Comparison of ENCODE assay signal across 10 mouse cellular contexts in genomic region chr4:65548561-65548960, GRCm38 (mm10). TPM values are rescaled to one million over a fixed set of nuclear protein-coding genes. Genes with fewer than 3 reads are reported as not detected.
DNase-seq lines count a peak whose midpoint lies in the region; ATAC-seq lines count a peak whose summit lies in the region.
"Had no signal": no experiment of that assay in that cellular context is flagged by ENCODE, and none has a peak within 500 bp of the region (broad histone marks: within the 10 kb centered on the region; RNA-seq: fewer than 3 reads in every experiment).

No protein-coding gene starts in this region.

- ATAC-seq in megakaryocyte, adult 5-6 weeks (ENCODE audit: poor library complexity, severe bottlenecking) = no peak
- ATAC-seq: liver, postnatal 0 days had no signal

- peak; percentile 30 for DNase-seq in adrenal gland, adult 2 months
- no peak for DNase-seq in adrenal gland, postnatal 4 days (ENCODE audit: low spot score in 2 of 2)
- DNase-seq in testis, postnatal 14 days (ENCODE audit: low spot score) = peak; percentile 5
- DNase-seq in testis, postnatal 10 days (ENCODE audit: low spot score) = no peak
- DNase-seq in heart, postnatal 25 days (ENCODE audit: low spot score) = peak; percentile 60
- DNase-seq in ovary, postnatal 14 days (ENCODE audit: low spot score) = peak; percentile 10
- DNase-seq in cerebellum, postnatal 14 days = no peak
- DNase-seq: liver, postnatal 0 days had no signal

- intact Hi-C loops in heart, postnatal 25 days (cut with DNase I) = no loop called here

RNA-seq across cellular contexts. Expression of gene Trim32, which starts 56.2 kb away (rescaled TPM):
- total RNA-seq in adrenal gland, adult 2 months (2021) = 10 to 100 TPM; 23.6 to 36.2 TPM
- polyA plus RNA-seq in adrenal gland, adult 2 months (2012; rRNA removed) = 36.6 and 45.0 TPM in 2 replicates
- total RNA-seq in adrenal gland, postnatal 4 days (2021) = 10 to 100 TPM; 28.6 to 35.3 TPM
- 10 to 100 TPM; 16.7 to 17.4 TPM for total RNA-seq in heart, postnatal 25 days (2021)
- 1.3 and 2.3 TPM in 2 replicates for total RNA-seq in megakaryocyte, adult 5-6 weeks (2015)
- total RNA-seq in megakaryocyte, adult 5-6 weeks (2017) = 2.6 and 3.0 TPM in 2 replicates
- polyA plus RNA-seq: erythroblast, embryonic 14.5 days had no signal

Comparison
In these comparisons a context has a peak if more than half of its experiments do, and no peak if none do; other contexts are left out.
1. DNase-seq: peak in adrenal gland, adult 2 months (single experiment), testis, postnatal 14 days (single experiment), heart, postnatal 25 days (single experiment) and ovary, postnatal 14 days (single experiment); none in adrenal gland, postnatal 4 days (0 of 2), testis, postnatal 10 days (single experiment) and cerebellum, postnatal 14 days (0 of 2).
2. RNA of gene Trim32, which starts 56.2 kb away (total RNA-seq): 23.6 to 36.2 TPM in adrenal gland, adult 2 months, 28.6 to 35.3 TPM in adrenal gland, postnatal 4 days and 16.7 to 17.4 TPM in heart, postnatal 25 days; 1.3 to 3.0 TPM in megakaryocyte, adult 5-6 weeks; every median in the first group is over 4 times any median in the second.